Mouse (Mus musculus): ENCODE measurements at regions not wholly inside any gene's neighbourhood (a gene's known extent, or its start where the extent isn't known, plus 50 kb on each side); places are given as distances from the start of the nearest gene placed in this dataset.

DNA sequence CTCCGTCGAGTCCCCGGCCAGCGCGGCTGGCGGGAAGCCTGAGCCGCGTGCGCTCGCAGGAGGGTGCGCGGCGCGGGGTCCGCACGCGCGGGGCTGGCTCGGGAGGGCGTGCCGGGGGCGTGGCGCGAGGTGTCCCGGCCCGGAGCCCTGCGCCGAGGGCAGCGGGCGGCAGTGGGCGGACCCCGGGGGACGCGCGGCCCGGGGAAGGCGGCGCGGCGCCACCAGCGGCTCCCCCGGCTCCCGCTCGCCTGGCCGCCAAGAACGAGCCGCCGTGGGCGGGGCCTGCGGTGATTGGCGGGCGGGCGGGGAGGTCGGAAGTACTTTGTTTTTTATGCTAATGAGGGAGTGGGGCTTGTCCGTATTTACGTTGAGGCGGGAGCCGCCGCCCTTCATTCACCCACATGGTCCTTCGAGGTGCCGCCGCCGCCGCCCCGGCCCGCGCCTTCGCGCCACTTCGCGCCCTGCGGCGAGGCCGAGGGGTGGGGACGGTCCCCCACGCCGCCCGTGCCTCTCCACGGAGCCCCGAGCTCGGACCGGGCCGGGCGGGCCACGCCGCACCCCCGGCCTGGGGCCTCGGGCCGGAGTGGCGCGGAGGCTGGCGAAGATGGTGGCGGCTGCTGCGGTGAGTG, 51.3 kb upstream of the Gpc5 start:
- peak; percentile 100 for DNase-seq (ENCODE audit: low read depth, low spot score)
- H3K27ac ChIP-seq (ENCODE audit: control insufficient read depth, low read depth, low read length) = peak overlapping the region; percentile 81

DNA sequence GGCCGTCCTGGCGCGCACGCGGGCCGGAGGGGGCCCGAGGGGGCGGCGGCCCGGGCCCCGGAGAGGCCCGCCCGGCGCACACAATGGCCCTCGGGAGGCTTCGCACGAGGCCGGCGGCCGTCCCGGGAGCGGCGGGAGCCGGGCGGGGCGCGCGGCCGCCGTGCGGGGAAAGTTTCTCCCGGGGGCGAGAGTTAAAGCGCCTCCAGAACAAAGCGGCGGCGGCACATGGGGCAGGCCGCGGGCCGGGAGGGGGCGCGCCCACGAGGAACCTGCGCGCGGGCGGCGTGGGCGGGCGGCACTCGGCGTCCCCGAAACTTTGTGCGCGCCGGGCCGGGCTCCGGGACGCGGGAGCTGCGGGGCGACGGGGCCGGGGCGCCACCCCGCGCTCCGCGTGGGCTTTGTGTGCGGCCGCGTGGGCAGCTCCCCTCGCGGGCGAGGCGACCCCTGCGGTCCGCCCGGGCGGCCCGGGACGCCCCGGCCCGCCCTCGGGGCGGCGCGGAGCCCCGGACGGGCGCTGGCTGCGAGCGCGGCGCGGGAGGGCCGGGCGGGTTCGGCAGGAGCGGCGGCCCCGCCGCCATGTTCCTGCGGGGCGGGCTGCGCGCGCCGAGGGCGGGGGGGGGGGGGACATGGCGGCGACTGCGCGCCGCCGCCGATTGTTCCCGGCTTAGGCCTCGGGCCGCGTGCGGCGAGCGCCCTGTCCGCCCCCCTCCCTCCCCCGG, 50.5 kb upstream of the Gpc5 start:
- H3K79me2 ChIP-seq (ENCODE audit: control insufficient read depth, insufficient read depth, low read length, poor library complexity) = peaks cover 51% of the 10 kb centered on the region
- H3K27me3 ChIP-seq (ENCODE audit: control insufficient read depth in 1 of 2, insufficient read depth in 2 of 2, low read length in 2 of 2) = peaks cover 11 to 24% of the 10 kb centered on the region in 2 experiments
- no peaks in the 10 kb centered on the region for H3K9me3 ChIP-seq (replicated peaks; ENCODE audit: insufficient read depth, low read length)
- H3K4me1 ChIP-seq (ENCODE audit: control insufficient read depth in 1 of 2, insufficient read depth in 2 of 2, low read length in 2 of 2) = peaks cover 33 to 38% of the 10 kb centered on the region in 2 experiments
- TF ChIP-seq ZMIZ1 (IDR thresholded peaks at IDR 0.05; ENCODE audit: low read depth, low read length) = no peak
- TF ChIP-seq ZKSCAN1 (IDR thresholded peaks at IDR 0.05; ENCODE audit: low read depth, low read length) = no peak
- H3K9ac ChIP-seq (ENCODE audit: control insufficient read depth, low read depth, low read length, poor library complexity, severe bottlenecking) = peak overlapping the region; percentile 67
- H3K4me3 ChIP-seq (ENCODE audit: control insufficient read depth in 1 of 2, insufficient read depth in 1 of 2, low read depth in 2 of 2, low read length in 2 of 2) = peak overlapping the region; percentile 44 to 67; a peak in 3 of 4 replicates
- peak overlapping the region; percentile 78 for H3K27ac ChIP-seq (ENCODE audit: control insufficient read depth, low read depth, low read length)
- DNase-seq (ENCODE audit: low read depth, low spot score) = peak; percentile 76
- H3K36me3 ChIP-seq (ENCODE audit: control insufficient read depth in 1 of 2, insufficient read depth in 2 of 2, low read length in 2 of 2) = peaks cover 40 to 49% of the 10 kb centered on the region in 2 experiments

More for the DNA sequence above, 51.3 kb upstream of the Gpc5 start:
- peak overlapping the region; percentile 67 for H3K9ac ChIP-seq (ENCODE audit: control insufficient read depth, low read depth, low read length, poor library complexity, severe bottlenecking)
- peaks cover 32 to 44% of the 10 kb centered on the region in 2 experiments for H3K36me3 ChIP-seq (ENCODE audit: control insufficient read depth in 1 of 2, insufficient read depth in 2 of 2, low read length in 2 of 2)
- peak overlapping the region; percentile 40 to 71 for H3K4me3 ChIP-seq (ENCODE audit: control insufficient read depth in 1 of 2, insufficient read depth in 1 of 2, low read depth in 2 of 2, low read length in 2 of 2)
- no peak for TF ChIP-seq GATA1 (IDR thresholded peaks at IDR 0.05; ENCODE audit: low read depth, low read length)
- H3K79me2 ChIP-seq (ENCODE audit: control insufficient read depth, insufficient read depth, low read length, poor library complexity) = peaks cover 50% of the 10 kb centered on the region
- H3K27me3 ChIP-seq (ENCODE audit: control insufficient read depth in 1 of 2, insufficient read depth in 2 of 2, low read length in 2 of 2) = peaks cover 14 to 30% of the 10 kb centered on the region in 2 experiments
- H3K9me3 ChIP-seq (replicated peaks; ENCODE audit: insufficient read depth, low read length) = no peaks in the 10 kb centered on the region
- H3K4me1 ChIP-seq (ENCODE audit: control insufficient read depth in 1 of 2, insufficient read depth in 2 of 2, low read length in 2 of 2) = peaks cover 30 to 33% of the 10 kb centered on the region in 2 experiments

DNA sequence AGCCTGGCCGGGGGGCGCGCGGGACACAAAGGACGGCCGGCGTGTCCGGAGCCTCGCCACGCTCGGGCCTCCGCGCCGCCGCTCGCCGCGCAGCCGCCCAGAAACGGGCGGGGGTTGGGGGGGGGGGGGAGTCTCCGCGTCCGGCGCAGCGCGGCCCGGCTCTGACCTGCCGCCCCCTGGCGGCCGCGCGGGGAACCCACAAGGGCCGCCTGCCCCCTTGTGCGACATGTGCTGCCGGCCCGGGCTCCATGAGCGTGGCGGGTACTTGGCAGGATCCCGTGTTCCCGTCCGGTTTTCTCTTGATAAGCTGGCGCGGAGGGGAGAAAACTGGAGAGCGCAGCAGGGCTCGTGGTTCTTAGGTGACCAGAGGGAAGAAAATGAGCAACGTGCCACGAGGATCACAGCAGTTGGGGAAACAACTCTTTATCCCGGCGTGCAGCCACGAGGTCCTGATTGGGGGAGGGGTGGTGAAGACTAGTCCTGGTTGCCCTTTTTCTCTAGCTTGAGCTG, 49.9 kb upstream of the Gpc5 start:
- Histone ChIP-seq H3K36me3 (ENCODE audit: control insufficient read depth in 1 of 2, insufficient read depth in 2 of 2, low read length in 2 of 2) (peaks cover 46 to 55% of the 10 kb centered on the region in 2 experiments), H3K4me1 (ENCODE audit: control insufficient read depth in 1 of 2, insufficient read depth in 2 of 2, low read length in 2 of 2) (peaks cover 36 to 38% of the 10 kb centered on the region in 2 experiments), H3K79me2 (ENCODE audit: control insufficient read depth, insufficient read depth, low read length, poor library complexity) (peaks cover 51% of the 10 kb centered on the region), H3K9ac (ENCODE audit: control insufficient read depth, low read depth, low read length, poor library complexity, severe bottlenecking) (peak overlapping the region; percentile 67), H3K9me3 (replicated peaks; ENCODE audit: insufficient read depth, low read length) (no peaks in the 10 kb centered on the region), H3K27ac (ENCODE audit: control insufficient read depth, low read depth, low read length) (peak overlapping the region; percentile 78), H3K4me3 (ENCODE audit: control insufficient read depth in 1 of 2, insufficient read depth in 1 of 2, low read depth in 2 of 2, low read length in 2 of 2) (peak overlapping the region; percentile 44 to 61), H3K27me3 (ENCODE audit: control insufficient read depth in 1 of 2, insufficient read depth in 2 of 2, low read length in 2 of 2) (peaks cover 7 to 17% of the 10 kb centered on the region in 2 experiments)
- peak; percentile 100 for DNase-seq (ENCODE audit: low read depth, low spot score)
- TF ChIP-seq EP300 (IDR thresholded peaks at IDR 0.05; ENCODE audit: low read depth in 1 of 2, low read length in 2 of 2) = no peak
- TF ChIP-seq RAD21 (IDR thresholded peaks at IDR 0.05; ENCODE audit: low read depth, low read length) = no peak
- TF ChIP-seq BHLHE40 (IDR thresholded peaks at IDR 0.05; ENCODE audit: borderline replicate concordance, low read depth, low read length) = no peak
- TF ChIP-seq MAFK (IDR thresholded peaks at IDR 0.05; ENCODE audit: borderline replicate concordance, low read depth, low read length) = no peak
- no peak for TF ChIP-seq SIN3A (IDR thresholded peaks at IDR 0.05; ENCODE audit: low read length)
- no peak for TF ChIP-seq TBP (IDR thresholded peaks at IDR 0.05; ENCODE audit: low read depth, low read length)
- no peak for TF ChIP-seq ETS1 (IDR thresholded peaks at IDR 0.05; ENCODE audit: low read depth, low read length)
- no peak for TF ChIP-seq KAT2A (conservative IDR thresholded peaks at IDR 0.05; ENCODE audit: low read depth, low read length)
- no peak for TF ChIP-seq MYC (IDR thresholded peaks at IDR 0.05; ENCODE audit: low read depth, low read length)
- no peak for TF ChIP-seq E2F4 (IDR thresholded peaks at IDR 0.05; ENCODE audit: borderline replicate concordance, low read depth, low read length)
- TF ChIP-seq ZC3H11A (IDR thresholded peaks at IDR 0.05; ENCODE audit: low read depth, low read length) = no peak
- no peak for TF ChIP-seq ZKSCAN1 (IDR thresholded peaks at IDR 0.05; ENCODE audit: low read depth, low read length)
- TF ChIP-seq POLR2AphosphoS5 (IDR thresholded peaks at IDR 0.05; ENCODE audit: borderline replicate concordance, low read depth, low read length) = no peak
- TF ChIP-seq UBTF (IDR thresholded peaks at IDR 0.05; ENCODE audit: borderline replicate concordance, insufficient read depth, low read depth, low read length) = no peak
- no peak for TF ChIP-seq HCFC1 (IDR thresholded peaks at IDR 0.05; ENCODE audit: low read depth, low read length)
